Mouse (Mus musculus): ENCODE measurements around the gene Dusp18.

- TF ChIP-seq POLR2A (IDR thresholded peaks at IDR 0.05; ENCODE audit: insufficient read depth, low read depth, low read length), result no peak
- TF ChIP-seq CTCF (IDR thresholded peaks at IDR 0.05), result no peak
Observed at GRCm38 (mm10) chr11:3920476-3920875, 25.4 kb downstream of the Dusp18 start.

Data from heart, adult 2 months (tissue).